Comparison of ENCODE assay signal across 30 mouse cellular contexts in the genomic region with DNA sequence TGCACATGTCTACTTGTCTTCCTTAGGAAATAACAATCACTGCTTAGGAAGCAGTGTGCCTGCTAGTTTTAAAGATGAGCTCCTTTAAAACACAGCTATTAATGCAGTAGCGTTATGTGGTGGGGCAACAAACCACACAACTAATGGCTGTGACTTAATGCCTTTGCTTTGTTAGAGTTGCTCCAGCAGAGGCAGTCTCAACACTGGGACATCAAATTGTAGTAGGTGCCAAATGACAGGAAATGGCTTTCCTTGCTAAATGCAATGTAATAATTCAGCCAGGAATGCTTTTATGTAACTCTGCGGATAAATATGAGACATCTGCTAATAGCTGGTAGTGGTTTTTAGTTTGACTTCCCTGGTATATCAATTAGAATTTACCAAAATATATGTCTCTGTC. TPM values are rescaled to one million over a fixed set of nuclear protein-coding genes. Genes with fewer than 3 reads are reported as not detected.
DNase-seq lines count a peak whose midpoint lies in the region; ATAC-seq and TF ChIP-seq lines count a peak whose summit lies in the region.
"Had no signal": no experiment of that assay in that cellular context is flagged by ENCODE, and none has a peak within 500 bp of the region (broad histone marks: within the 10 kb centered on the region; RNA-seq: fewer than 3 reads in every experiment).

No protein-coding gene starts in this region.

- H3K9ac ChIP-seq in intestine, postnatal 0 days (ENCODE audit: low read depth, low read length) = no peak overlapping the region
- H3K9ac ChIP-seq in intestine, embryonic 16.5 days (ENCODE audit: low read depth, low read length) = no peak overlapping the region
- H3K9ac ChIP-seq in kidney, postnatal 0 days (ENCODE audit: low read depth, low read length) = no peak overlapping the region
- H3K9ac ChIP-seq in lung, embryonic 15.5 days = no peak overlapping the region
- H3K9ac ChIP-seq: embryonic facial prominence, embryonic 12.5 days; embryonic facial prominence, embryonic 15.5 days; forebrain, postnatal 0 days; heart, embryonic 13.5 days; hindbrain, embryonic 14.5 days had no signal

- no peak for ATAC-seq in intestine, postnatal 0 days
- ATAC-seq in intestine, embryonic 16.5 days = no peak
- ATAC-seq in kidney, postnatal 0 days (replicated peaks; ENCODE audit: low FRiP score, low read depth) = no peak
- ATAC-seq in lung, embryonic 15.5 days (ENCODE audit: borderline replicate concordance, extremely low read depth, low FRiP score, low TSS enrichment) = no peak
- ATAC-seq: forebrain, embryonic 14.5 days; forebrain, postnatal 0 days; Patski had no signal

- DNase-seq in kidney, postnatal 0 days (ENCODE audit: low spot score) = no peak
- no peak for DNase-seq in kidney, adult 18-20 months
- DNase-seq in lung, postnatal 25 days (ENCODE audit: low spot score) = no peak
- DNase-seq in lung, postnatal 10 days = peak; percentile 30
- DNase-seq in lung, adult 2 months = no peak
- DNase-seq: adrenal gland, postnatal 10 days; adrenal gland, postnatal 36 days; B cell, adult 2 months; cerebellum, adult 11 months; cerebellum, adult 2 months; cerebellum, adult 9-11 months; cerebellum, postnatal 25 days; forebrain, postnatal 0 days; gastrocnemius, adult 2 months; gastrocnemius, postnatal 14 days; heart, adult 18-20 months; heart, postnatal 14 days; heart, postnatal 4 days had no signal

- no peaks in the 10 kb centered on the region for H3K9me3 ChIP-seq in intestine, postnatal 0 days (ENCODE audit: control insufficient read depth)
- H3K9me3 ChIP-seq in intestine, embryonic 16.5 days (ENCODE audit: control insufficient read depth, low read length) = no peaks in the 10 kb centered on the region
- H3K9me3 ChIP-seq in kidney, postnatal 0 days (replicated peaks; ENCODE audit: low read length) = no peaks in the 10 kb centered on the region
- H3K9me3 ChIP-seq in lung, embryonic 15.5 days = no peaks in the 10 kb centered on the region
- H3K9me3 ChIP-seq: embryonic facial prominence, embryonic 12.5 days; embryonic facial prominence, embryonic 15.5 days; G1E; heart, embryonic 10.5 days; heart, embryonic 13.5 days had no signal

- no peak overlapping the region for H3K4me2 ChIP-seq in intestine, postnatal 0 days (replicated peaks; ENCODE audit: low read depth)
- H3K4me2 ChIP-seq in intestine, embryonic 16.5 days (ENCODE audit: low read depth, low read length) = no peak overlapping the region
- no peak overlapping the region for H3K4me2 ChIP-seq in kidney, postnatal 0 days (ENCODE audit: low read length)
- no peak overlapping the region for H3K4me2 ChIP-seq in lung, embryonic 15.5 days
- H3K4me2 ChIP-seq: embryonic facial prominence, embryonic 12.5 days; embryonic facial prominence, embryonic 15.5 days; heart, embryonic 13.5 days; hindbrain, embryonic 14.5 days had no signal

- no peak for TF ChIP-seq POLR2A in lung, adult 2 months (IDR thresholded peaks at IDR 0.05; ENCODE audit: borderline replicate concordance, extremely low read depth, low read depth, low read length)

- H3K4me3 ChIP-seq in intestine, postnatal 0 days (ENCODE audit: low read depth, low read length) = no peak overlapping the region
- H3K4me3 ChIP-seq in intestine, embryonic 16.5 days (ENCODE audit: low read length) = no peak overlapping the region
- no peak overlapping the region for H3K4me3 ChIP-seq in kidney, postnatal 0 days (replicated peaks; ENCODE audit: low read depth, low read length)
- H3K4me3 ChIP-seq in lung, embryonic 15.5 days = no peak overlapping the region
- H3K4me3 ChIP-seq in lung, adult 2 months (replicated peaks; ENCODE audit: extremely low read depth, low read depth, low read length) = no peak overlapping the region
- H3K4me3 ChIP-seq: embryonic facial prominence, embryonic 12.5 days; embryonic facial prominence, embryonic 15.5 days; gastrocnemius, adult 2 months; heart, embryonic 10.5 days; heart, embryonic 13.5 days had no signal

- no peaks in the 10 kb centered on the region for H3K4me1 ChIP-seq in intestine, postnatal 0 days (replicated peaks; ENCODE audit: control insufficient read depth, insufficient read depth, low read length)
- H3K4me1 ChIP-seq in intestine, embryonic 16.5 days (ENCODE audit: control insufficient read depth, insufficient read depth, low read length) = no peaks in the 10 kb centered on the region
- H3K4me1 ChIP-seq in kidney, postnatal 0 days (replicated peaks; ENCODE audit: insufficient read depth, low read length) = no peaks in the 10 kb centered on the region
- no peaks in the 10 kb centered on the region for H3K4me1 ChIP-seq in lung, embryonic 15.5 days
- no peaks in the 10 kb centered on the region for H3K4me1 ChIP-seq in lung, adult 2 months (ENCODE audit: control insufficient read depth, insufficient read depth, low read length)
- H3K4me1 ChIP-seq: embryonic facial prominence, embryonic 12.5 days; embryonic facial prominence, embryonic 15.5 days; heart, embryonic 10.5 days; heart, embryonic 13.5 days had no signal

- TF ChIP-seq CTCF in intestine, postnatal 0 days (IDR thresholded peaks at IDR 0.05; ENCODE audit: low read depth) = 0 out of 2 replicates have a peak, but pooled peaks have one; percentile 8
- peak; percentile 12; the same call in 1 of the 2 replicates for TF ChIP-seq CTCF in kidney, postnatal 0 days (IDR thresholded peaks at IDR 0.05; ENCODE audit: low read depth)
- no peak for TF ChIP-seq CTCF in lung, adult 2 months (IDR thresholded peaks at IDR 0.05; ENCODE audit: insufficient read depth, low read length)

- H3K27ac ChIP-seq in intestine, postnatal 0 days (ENCODE audit: low read depth, low read length) = no peak overlapping the region
- H3K27ac ChIP-seq in intestine, embryonic 16.5 days (ENCODE audit: low read length) = no peak overlapping the region
- H3K27ac ChIP-seq in kidney, postnatal 0 days = no peak overlapping the region
- H3K27ac ChIP-seq in lung, embryonic 15.5 days = peak overlapping the region; percentile 1; the same call in 1 of the 2 replicates
- H3K27ac ChIP-seq: embryonic facial prominence, embryonic 12.5 days; embryonic facial prominence, embryonic 15.5 days; gastrocnemius, adult 2 months; heart, embryonic 10.5 days; heart, embryonic 13.5 days; hindbrain, embryonic 14.5 days had no signal

- H3K27me3 ChIP-seq in intestine, postnatal 0 days (replicated peaks; ENCODE audit: control insufficient read depth, insufficient read depth, low read length) = no peaks in the 10 kb centered on the region
- no peaks in the 10 kb centered on the region for H3K27me3 ChIP-seq in intestine, embryonic 16.5 days (replicated peaks; ENCODE audit: control insufficient read depth, insufficient read depth, low read length)
- H3K27me3 ChIP-seq in kidney, postnatal 0 days (ENCODE audit: insufficient read depth, low read length) = no peaks in the 10 kb centered on the region
- no peaks in the 10 kb centered on the region for H3K27me3 ChIP-seq in lung, embryonic 15.5 days
- H3K27me3 ChIP-seq: CH12.LX; embryonic facial prominence, embryonic 12.5 days; embryonic facial prominence, embryonic 15.5 days; heart, embryonic 13.5 days; Patski had no signal

- H3K36me3 ChIP-seq in intestine, postnatal 0 days (ENCODE audit: control insufficient read depth, insufficient read depth) = peaks cover 20% of the 10 kb centered on the region
- H3K36me3 ChIP-seq in intestine, embryonic 16.5 days (ENCODE audit: control insufficient read depth, insufficient read depth, low read length) = 0 out of 2 replicates have a peak, but pooled peaks cover 8% of the 10 kb centered on the region
- peaks cover 12% of the 10 kb centered on the region for H3K36me3 ChIP-seq in kidney, postnatal 0 days (ENCODE audit: insufficient read depth, low read length)
- peaks cover 16% of the 10 kb centered on the region for H3K36me3 ChIP-seq in lung, embryonic 15.5 days

- 76% methylated on average over 2 of the region's 2 CpGs for WGBS in intestine, postnatal 0 days
- 69% methylated on average over 2 of the region's 2 CpGs for whole genome bisulfite sequencing in intestine, embryonic 16.5 days
- 62% methylated on average over 2 of the region's 2 CpGs for WGBS in kidney, postnatal 0 days
- 53% methylated on average over 2 of the region's 2 CpGs for WGBS in lung, embryonic 15.5 days
- WGBS in lung, adult 2 months = 52% methylated on average over 2 of the region's 2 CpGs

RNA-seq across cellular contexts. Expression of a gene that starts 8.2 kb away (rescaled TPM):
- polyA plus RNA-seq in intestine, postnatal 0 days (2015; fragmentation: Nextera tagmentation; extraction: Ambion mirVana) = 11.0 and 11.2 TPM in 2 replicates
- polyA plus RNA-seq in intestine, embryonic 16.5 days (2015; fragmentation: Nextera tagmentation; extraction: Ambion mirVana) = 16.8 and 17.6 TPM in 2 replicates
- polyA plus RNA-seq in kidney, postnatal 0 days (2015; fragmentation: Nextera tagmentation; extraction: Ambion mirVana) = 22.3 and 23.0 TPM in 2 replicates
- 24.3 and 25.0 TPM in 2 replicates for polyA plus RNA-seq in lung, embryonic 15.5 days (2015; fragmentation: Nextera tagmentation; extraction: Ambion mirVana)
- polyA plus RNA-seq in lung, adult 2 months (2012; rRNA removed) = 23.2 and 29.4 TPM in 2 replicates
- polyA plus RNA-seq: G1E had no signal

RNA-seq across cellular contexts. Expression of a gene that starts 28.2 kb away (rescaled TPM):
- 25.0 and 29.5 TPM in 2 replicates for polyA plus RNA-seq in intestine, postnatal 0 days (2015; fragmentation: Nextera tagmentation; extraction: Ambion mirVana)
- polyA plus RNA-seq in intestine, embryonic 16.5 days (2015; fragmentation: Nextera tagmentation; extraction: Ambion mirVana) = 40.6 and 41.4 TPM in 2 replicates
- 60.4 and 61.8 TPM in 2 replicates for polyA plus RNA-seq in kidney, postnatal 0 days (2015; fragmentation: Nextera tagmentation; extraction: Ambion mirVana)
- 49.6 and 56.6 TPM in 2 replicates for polyA plus RNA-seq in lung, embryonic 15.5 days (2015; fragmentation: Nextera tagmentation; extraction: Ambion mirVana)
- 6.5 and 7.5 TPM in 2 replicates for polyA plus RNA-seq in lung, adult 2 months (2012; rRNA removed)
